ENCODE assay signal across 30 mouse cellular contexts in the genomic region with DNA sequence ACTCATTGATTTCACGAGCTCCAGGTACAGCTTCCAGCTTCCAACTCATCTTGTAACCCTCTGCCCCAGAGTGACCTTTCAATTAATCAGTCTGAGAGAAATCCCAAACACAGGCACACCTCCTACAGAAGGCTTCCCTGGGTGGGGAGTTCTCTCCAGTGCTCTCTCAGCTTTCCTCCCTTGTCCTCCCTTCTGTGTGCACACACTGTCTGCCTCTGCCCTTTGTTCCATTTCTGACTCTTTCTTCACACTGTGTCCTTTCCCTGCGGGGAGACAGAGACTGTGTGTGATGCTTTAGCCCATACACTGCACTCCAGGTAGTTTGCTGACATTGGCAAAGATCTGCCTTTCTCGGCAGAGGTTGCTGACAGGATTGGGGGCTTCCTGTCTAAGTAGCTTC. TPM values are rescaled to one million over a fixed set of nuclear protein-coding genes. Genes with fewer than 3 reads are reported as not detected.
A peak's percentile ranks its signal among the peaks of the same experiment; 100 is the strongest.
DNase-seq lines count a peak whose midpoint lies in the region; ATAC-seq and TF ChIP-seq lines count a peak whose summit lies in the region.
"Had no signal": no experiment of that assay in that cellular context is flagged by ENCODE, and none has a peak within 500 bp of the region (broad histone marks: within the 10 kb centered on the region; RNA-seq: fewer than 3 reads in every experiment).

No protein-coding gene starts in this region.

- H3K36me3 ChIP-seq in liver, adult 2 months (ENCODE audit: control insufficient read depth, insufficient read depth, low read length), result no peaks in the 10 kb centered on the region
- no peaks in the 10 kb centered on the region for H3K36me3 ChIP-seq in liver, embryonic 12.5 days
- no peaks in the 10 kb centered on the region; the same call in 1 of the 2 replicates for H3K36me3 ChIP-seq in E14TG2a.4 (ENCODE audit: insufficient read depth, low read length)
- no peaks in the 10 kb centered on the region for H3K36me3 ChIP-seq in ES-Bruce4 (ENCODE audit: control insufficient read depth, insufficient read depth, low read length, poor library complexity, severe bottlenecking)
- H3K36me3 ChIP-seq: embryonic facial prominence, embryonic 13.5 days; hindbrain, embryonic 13.5 days had no signal

- no peaks in the 10 kb centered on the region for H3K79me2 ChIP-seq in liver, adult 2 months (ENCODE audit: control insufficient read depth, insufficient read depth, low read length)

- WGBS in liver, adult 2 months, result 9% methylated on average over 3 of the region's 3 CpGs
- WGBS in liver, embryonic 12.5 days (ENCODE audit: insufficient replicate concordance), result 41% methylated on average over 3 of the region's 3 CpGs

- no peaks in the 10 kb centered on the region for H3K27me3 ChIP-seq in liver, adult 2 months (ENCODE audit: control insufficient read depth, insufficient read depth, low read length)
- H3K27me3 ChIP-seq in liver, embryonic 12.5 days (replicated peaks), result no peaks in the 10 kb centered on the region
- H3K27me3 ChIP-seq in E14TG2a.4 (ENCODE audit: insufficient read depth, low read length) (no peaks in the 10 kb centered on the region), ES-Bruce4 (ENCODE audit: control insufficient read depth, insufficient read depth, low read length, poor library complexity, severe bottlenecking) (no peaks in the 10 kb centered on the region)
- H3K27me3 ChIP-seq: embryonic facial prominence, embryonic 13.5 days; forebrain, embryonic 13.5 days; hindbrain, embryonic 13.5 days had no signal

- H3K4me1 ChIP-seq in liver, adult 2 months (ENCODE audit: control insufficient read depth, insufficient read depth, low read length), result peaks cover 15% of the 10 kb centered on the region
- H3K4me1 ChIP-seq in liver, embryonic 12.5 days, result no peaks in the 10 kb centered on the region
- peaks cover 53% of the 10 kb centered on the region for H3K4me1 ChIP-seq in E14TG2a.4 (replicated peaks; ENCODE audit: low read depth, low read length)
- peaks cover 3% of the 10 kb centered on the region for H3K4me1 ChIP-seq in ES-Bruce4 (ENCODE audit: control insufficient read depth, insufficient read depth, low read length)
- H3K4me1 ChIP-seq: hindbrain, embryonic 13.5 days had no signal

- no peak for TF ChIP-seq EP300 in ES-Bruce4 (IDR thresholded peaks at IDR 0.05; ENCODE audit: insufficient read depth, low read depth, low read length)

- no peaks in the 10 kb centered on the region for H3K9me3 ChIP-seq in liver, embryonic 12.5 days (replicated peaks)
- 0 out of 2 replicates have a peak, but pooled peaks cover 11% of the 10 kb centered on the region for H3K9me3 ChIP-seq in E14TG2a.4 (ENCODE audit: low read length)
- H3K9me3 ChIP-seq in ES-Bruce4 (replicated peaks; ENCODE audit: control insufficient read depth, insufficient read depth, low read length, poor library complexity, severe bottlenecking), result no peaks in the 10 kb centered on the region
- H3K9me3 ChIP-seq: embryonic facial prominence, embryonic 13.5 days; forebrain, embryonic 13.5 days; hindbrain, embryonic 13.5 days had no signal

- peak overlapping the region; percentile 98 for H3K27ac ChIP-seq in liver, adult 2 months (replicated peaks; ENCODE audit: insufficient read depth, low read depth, low read length)
- H3K27ac ChIP-seq in liver, embryonic 12.5 days, result no peak overlapping the region
- peak overlapping the region; percentile 33; the same call in 1 of the 2 replicates for H3K27ac ChIP-seq in ES-Bruce4 (ENCODE audit: insufficient read depth, low read length)
- H3K27ac ChIP-seq: embryonic facial prominence, embryonic 13.5 days; forebrain, embryonic 13.5 days; gastrocnemius, adult 2 months; hindbrain, embryonic 13.5 days; hindbrain, postnatal 0 days had no signal

- 0 out of 2 replicates have a peak overlapping the region, but pooled peaks have one; percentile 3 for H3K9ac ChIP-seq in liver, adult 2 months (ENCODE audit: low read depth, low read length)
- no peak overlapping the region for H3K9ac ChIP-seq in liver, embryonic 12.5 days
- no peak overlapping the region for H3K9ac ChIP-seq in ES-Bruce4 (ENCODE audit: low read depth, poor library complexity, severe bottlenecking)
- H3K9ac ChIP-seq: embryonic facial prominence, embryonic 13.5 days; forebrain, embryonic 13.5 days; hindbrain, embryonic 13.5 days had no signal

- no peak for TF ChIP-seq CTCF in liver, adult 2 months (IDR thresholded peaks at IDR 0.05; ENCODE audit: low read depth, low read length)
- no peak for TF ChIP-seq CTCF in E14TG2a.4 (conservative IDR thresholded peaks at IDR 0.05; ENCODE audit: low read length)
- no peak for TF ChIP-seq CTCF in ES-Bruce4 (IDR thresholded peaks at IDR 0.05; ENCODE audit: low read depth, low read length)

- no peak for TF ChIP-seq POLR2A in liver, adult 2 months (IDR thresholded peaks at IDR 0.05; ENCODE audit: extremely low read depth, insufficient read depth, low read length)
- TF ChIP-seq POLR2A in ES-Bruce4 (IDR thresholded peaks at IDR 0.05; ENCODE audit: insufficient read depth, low read length), result no peak

- no peak for ATAC-seq in liver, embryonic 12.5 days
- ATAC-seq: CD4-positive, CD25-positive, alpha-beta regulatory T cell, adult 4 months; forebrain, embryonic 13.5 days; forebrain, embryonic 16.5 days; hindbrain, postnatal 0 days; inflammation-experienced regulatory T-cells, adult 6 months; intestine, embryonic 16.5 days had no signal

- H3K4me3 ChIP-seq in liver, adult 2 months (ENCODE audit: insufficient read depth, low read depth, low read length), result no peak overlapping the region
- no peak overlapping the region for H3K4me3 ChIP-seq in liver, embryonic 12.5 days
- H3K4me3 ChIP-seq in E14TG2a.4 (replicated peaks; ENCODE audit: low read length) (peak overlapping the region; percentile 37; the same call in 1 of the 2 replicates), ES-Bruce4 (ENCODE audit: low read depth, low read length) (no peak overlapping the region)
- H3K4me3 ChIP-seq: embryonic facial prominence, embryonic 13.5 days; erythroblast, embryonic 14.5 days; forebrain, embryonic 13.5 days; gastrocnemius, adult 2 months; hindbrain, embryonic 13.5 days had no signal

- no peak overlapping the region for H3K4me2 ChIP-seq in liver, embryonic 12.5 days
- H3K4me2 ChIP-seq: forebrain, embryonic 13.5 days; heart, embryonic 11.5 days; hindbrain, embryonic 13.5 days had no signal

- DNase-seq in liver, adult 2 months (ENCODE audit: extremely low read depth, low read depth, low spot score), result peak; percentile 85
- DNase-seq in ZHBTc4 (ENCODE audit: low read depth, low spot score) (peak; percentile 23), adipocyte (ENCODE audit: low spot score) (no peak)
- DNase-seq in T-cell, adult 2 months (ENCODE audit: low spot score), result no peak
- no peak for DNase-seq in thymus, postnatal 14 days
- DNase-seq: adrenal gland, adult 8-10 months; adrenal gland, postnatal 25 days; cerebellum, adult 18-20 months; cerebellum, adult 9-10 months; cerebellum, postnatal 14 days; gastrocnemius, adult 2 months; gastrocnemius, postnatal 14 days; heart, adult 11 months had no signal

RNA-seq across cellular contexts. Expression of a gene that starts 33.6 kb away (rescaled TPM):
- total RNA-seq in liver, adult 2 months (2014; rRNA removed), result 500 and 747 TPM in 2 replicates
- polyA plus RNA-seq in liver, adult 2 months (2012; rRNA removed), result 223 and 1,009 TPM in 2 replicates
- 12.4 and 14.3 TPM in 2 replicates for polyA plus RNA-seq in liver, embryonic 12.5 days (2016; fragmentation: Nextera tagmentation; extraction: Ambion mirVana)
- polyA plus RNA-seq in ES-Bruce4 (2011; ENCODE audit: insufficient read depth, insufficient read length, low read depth, missing spikeins), result 537 and 588 TPM in 2 replicates
- total RNA-seq: common myeloid progenitor, adult 5-6 weeks; gastrocnemius, adult 2 months; heart, postnatal 25 days; hematopoietic stem cell, adult 5-6 weeks; MEL had no signal
- polyA plus RNA-seq: CD4-positive, CD25-positive, alpha-beta regulatory T cell, adult 4 months; inflammation-experienced regulatory T-cells, adult 6 months had no signal

Comparison
In these comparisons a context has a peak if more than half of its experiments do, and no peak if none do; other contexts are left out.
1. RNA of a gene that starts 33.6 kb away (polyA plus RNA-seq): 223 to 1,009 TPM in liver, adult 2 months and 537 to 588 TPM in ES-Bruce4; 12.4 to 14.3 TPM in liver, embryonic 12.5 days; every median in the first group is over 10 times any median in the second.
2. DNase-seq: peak in liver, adult 2 months (single experiment) and ZHBTc4 (single experiment); none in T-cell, adult 2 months (single experiment), thymus, postnatal 14 days (single experiment) and adipocyte (single experiment).